Mouse (Mus musculus): ENCODE measurements at regions not wholly inside any gene's neighbourhood (a gene's known extent, or its start where the extent isn't known, plus 50 kb on each side); places are given as distances from the start of the nearest gene placed in this dataset.

GRCm38 (mm10) chr7:129794276-129794675, 202.6 kb downstream of the Wdr11 start:
- Histone ChIP-seq H3K4me2 (ENCODE audit: insufficient read depth, low read depth, poor library complexity, severe bottlenecking) (no peak overlapping the region), H3K36me3 (replicated peaks in 1 of 2; ENCODE audit: control insufficient read depth in 1 of 2, insufficient read depth in 1 of 2, low read length in 1 of 2) (no peaks in the 10 kb centered on the region), H3K4me3 (replicated peaks in 1 of 3; ENCODE audit: low read depth in 2 of 3, low read length in 2 of 3, poor library complexity in 1 of 3) (no peak overlapping the region), H3K27ac (ENCODE audit: insufficient read depth, low read depth) (no peak overlapping the region), H3K4me1 (ENCODE audit: control insufficient read depth in 1 of 2, insufficient read depth in 2 of 2) (peaks cover 0 to 9% of the 10 kb centered on the region in 2 experiments; a peak in 2 of 4 replicates), H3K79me2 (replicated peaks; ENCODE audit: control insufficient read depth, extremely low read depth, insufficient read depth, poor library complexity, severe bottlenecking) (no peaks in the 10 kb centered on the region), H3K9ac (ENCODE audit: insufficient read depth, low read depth) (no peak overlapping the region), H3K9me3 (replicated peaks; ENCODE audit: low read length) (no peaks in the 10 kb centered on the region), H3K27me3 (replicated peaks) (peaks cover 65% of the 10 kb centered on the region)
- in situ Hi-C loops (cut with MboI; ENCODE audit: low pct_ligation_motif_present, low pct_unique_long_range_greater_than_20kb, low sequenced_read_pairs), result no loop called here
- dilution Hi-C loops (cut with MboI; ENCODE audit: extremely low pct_ligation_motif_present, extremely low pct_unique_long_range_greater_than_20kb, low sequenced_read_pairs), result no loop called here
- no peak for TF ChIP-seq ETS1 (conservative IDR thresholded peaks at IDR 0.05; ENCODE audit: low read depth, low read length)
- TF ChIP-seq CTCF (conservative IDR thresholded peaks at IDR 0.05 in 1 of 2, IDR thresholded peaks at IDR 0.05 in 1 of 2; ENCODE audit: low read depth in 2 of 2, low read length in 2 of 2), result no peak
- TF ChIP-seq ELF1 (IDR thresholded peaks at IDR 0.05; ENCODE audit: low read depth, low read length), result no peak
- TF ChIP-seq HCFC1 (IDR thresholded peaks at IDR 0.05; ENCODE audit: low read depth, low read length), result no peak
- no peak for TF ChIP-seq MXI1 (IDR thresholded peaks at IDR 0.05; ENCODE audit: low read depth, low read length)
- TF ChIP-seq USF1 (IDR thresholded peaks at IDR 0.05; ENCODE audit: low read depth, low read length), result no peak
- no peak for TF ChIP-seq CHD2 (IDR thresholded peaks at IDR 0.05; ENCODE audit: low read length)
- no peak for TF ChIP-seq ZNF384 (IDR thresholded peaks at IDR 0.05; ENCODE audit: low read depth, low read length)
- no peak for TF ChIP-seq TCF12 (IDR thresholded peaks at IDR 0.05; ENCODE audit: low read depth, low read length)
- TF ChIP-seq MAX (IDR thresholded peaks at IDR 0.05; ENCODE audit: low read length), result no peak
- TF ChIP-seq MAZ (IDR thresholded peaks at IDR 0.05; ENCODE audit: low read depth, low read length), result no peak
- TF ChIP-seq POLR2AphosphoS2 (IDR thresholded peaks at IDR 0.05; ENCODE audit: low read depth, low read length), result no peak
- no peak for DNase-seq (ENCODE audit: extremely low read depth)

GRCm38 (mm10) chr7:129798525-129798924, 206.9 kb downstream of the Wdr11 start:
- Histone ChIP-seq H3K27me3 (replicated peaks) (peaks cover 50% of the 10 kb centered on the region), H3K27ac (ENCODE audit: insufficient read depth, low read depth) (no peak overlapping the region), H3K4me1 (ENCODE audit: control insufficient read depth in 1 of 2, insufficient read depth in 2 of 2) (peaks cover 0 to 9% of the 10 kb centered on the region in 2 experiments; a peak in 2 of 4 replicates), H3K4me2 (ENCODE audit: insufficient read depth, low read depth, poor library complexity, severe bottlenecking) (no peak overlapping the region; the same call in 1 of the 2 replicates), H3K9me3 (replicated peaks; ENCODE audit: low read length) (no peaks in the 10 kb centered on the region), H3K9ac (ENCODE audit: insufficient read depth, low read depth) (no peak overlapping the region), H3K36me3 (replicated peaks in 1 of 2; ENCODE audit: control insufficient read depth in 1 of 2, insufficient read depth in 1 of 2, low read length in 1 of 2) (no peaks in the 10 kb centered on the region), H3K4me3 (replicated peaks in 1 of 3; ENCODE audit: low read depth in 2 of 3, low read length in 2 of 3, poor library complexity in 1 of 3) (no peak overlapping the region), H3K79me2 (replicated peaks; ENCODE audit: control insufficient read depth, extremely low read depth, insufficient read depth, poor library complexity, severe bottlenecking) (no peaks in the 10 kb centered on the region)
- dilution Hi-C loops (cut with MboI; ENCODE audit: extremely low pct_ligation_motif_present, extremely low pct_unique_long_range_greater_than_20kb, low sequenced_read_pairs), result no loop called here
- peak; percentile 27 for DNase-seq (ENCODE audit: extremely low read depth)
- in situ Hi-C loops (cut with MboI; ENCODE audit: low pct_ligation_motif_present, low pct_unique_long_range_greater_than_20kb, low sequenced_read_pairs), result no loop called here
- no peak; the same call in 1 of the 2 replicates for TF ChIP-seq MEF2A (IDR thresholded peaks at IDR 0.05; ENCODE audit: borderline replicate concordance, low read depth, low read length)
- TF ChIP-seq ZNF384 (IDR thresholded peaks at IDR 0.05; ENCODE audit: low read depth, low read length), result no peak
- TF ChIP-seq MAFK (IDR thresholded peaks at IDR 0.05; ENCODE audit: insufficient replicate concordance, low read length), result 0 out of 2 replicates have a peak, but pooled peaks have one; percentile 14
- no peak for TF ChIP-seq JUN (IDR thresholded peaks at IDR 0.05; ENCODE audit: insufficient read depth, low read depth, low read length)
- no peak for TF ChIP-seq UBTF (IDR thresholded peaks at IDR 0.05; ENCODE audit: low read depth, low read length)
- TF ChIP-seq TBP (conservative IDR thresholded peaks at IDR 0.05; ENCODE audit: low read depth, low read length), result no peak
- TF ChIP-seq NRF1 (IDR thresholded peaks at IDR 0.05; ENCODE audit: low read depth, low read length), result no peak
- TF ChIP-seq EP300 (IDR thresholded peaks at IDR 0.05; ENCODE audit: low read length), result peak; percentile 41
- no peak for TF ChIP-seq POLR2A (IDR thresholded peaks at IDR 0.05; ENCODE audit: low read depth, low read length)
- peak; percentile 57; the same call in 1 of the 2 replicates for TF ChIP-seq BHLHE40 (IDR thresholded peaks at IDR 0.05; ENCODE audit: low read depth, low read length)

Measured in CH12.LX (cell line).